Mouse (Mus musculus) cortical plate, adult 2 months (tissue): ENCODE measurements around the gene Slc44a3.

ENCODE experiments used
- CTCF ChIP-seq: fragments of 200-500 bp; IDR thresholded peaks from 2 replicates; pipeline ENCODE4 v1.5.1; 2011; ENCODE audit warnings: mild to moderate bottlenecking, control low read depth, low read length; ENCODE audit not compliant: insufficient read depth; ENCODE audit errors: extremely low read depth
- POLR2A ChIP-seq: fragments of 200-500 bp; IDR thresholded peaks from 2 replicates; pipeline ENCODE4 v1.6.1; 2011; ENCODE audit warnings: mild to moderate bottlenecking, low read length, control low read depth; ENCODE audit not compliant: insufficient read depth; ENCODE audit errors: extremely low read depth

DNA sequence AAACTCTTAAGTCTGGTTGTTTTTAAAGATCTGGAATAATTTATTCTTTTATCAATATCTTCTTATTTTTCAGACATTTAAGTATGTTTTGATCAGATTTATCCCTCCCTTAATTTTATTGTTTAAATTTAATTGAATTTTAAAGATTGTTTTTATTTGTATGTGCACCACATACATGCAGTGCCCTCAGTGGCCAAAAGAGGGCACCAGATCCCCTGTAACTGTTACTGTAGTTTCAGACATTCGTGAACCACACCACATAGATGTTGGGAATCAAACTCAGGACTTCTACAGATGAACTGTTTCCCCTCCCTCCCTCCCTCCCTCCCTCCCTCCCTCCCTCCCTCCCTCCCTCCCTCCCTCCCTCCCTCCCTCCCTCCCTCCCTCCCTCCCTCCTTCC is 18.2 kb upstream of the Slc44a3 start:
- TF ChIP-seq POLR2A: no peak
- peak; percentile 77 for TF ChIP-seq CTCF
